Mouse (Mus musculus): ENCODE measurements at regions not wholly inside any gene's neighbourhood (a gene's known extent, or its start where the extent isn't known, plus 50 kb on each side); places are given as distances from the start of the nearest gene placed in this dataset.
A peak's percentile ranks its signal among the peaks of the same experiment; 100 is the strongest.

- no peak overlapping the region for H3K9ac ChIP-seq (ENCODE audit: low read length)
- ATAC-seq (ENCODE audit: low FRiP score) (no peak), DNase-seq (ENCODE audit: low spot score, missing footprints) (no peak)
- H3K27ac ChIP-seq (ENCODE audit: low read depth, low read length), result no peak overlapping the region
- no peak overlapping the region for H3K4me3 ChIP-seq (ENCODE audit: low read depth, low read length)
- no peaks in the 10 kb centered on the region for H3K36me3 ChIP-seq (ENCODE audit: control insufficient read depth, insufficient read depth, low read length)
- 53% methylated on average over 8 of the region's 8 CpGs for WGBS
- no peaks in the 10 kb centered on the region for H3K27me3 ChIP-seq (ENCODE audit: control insufficient read depth, insufficient read depth, low read length)
- no peak overlapping the region for H3K4me2 ChIP-seq
- peaks cover 10% of the 10 kb centered on the region for H3K4me1 ChIP-seq (ENCODE audit: control insufficient read depth, insufficient read depth, low read length)
- H3K9me3 ChIP-seq (ENCODE audit: control insufficient read depth, low read length), result no peaks in the 10 kb centered on the region
These were observed 189.4 kb downstream of the Tle3 start for GRCm38 (mm10) chr9:61561551-61561950.

- H3K9me3 ChIP-seq (ENCODE audit: control insufficient read depth, low read length), result no peaks in the 10 kb centered on the region
- no peaks in the 10 kb centered on the region for H3K36me3 ChIP-seq (ENCODE audit: control insufficient read depth, insufficient read depth, low read length)
- ATAC-seq (ENCODE audit: low FRiP score) (no peak), DNase-seq (ENCODE audit: low spot score, missing footprints) (no peak)
- peaks cover 10% of the 10 kb centered on the region for H3K4me1 ChIP-seq (ENCODE audit: control insufficient read depth, insufficient read depth, low read length)
- 84% methylated on average over 10 of the region's 10 CpGs for WGBS
- no peak overlapping the region for H3K9ac ChIP-seq (ENCODE audit: low read length)
- H3K27me3 ChIP-seq (ENCODE audit: control insufficient read depth, insufficient read depth, low read length), result no peaks in the 10 kb centered on the region
- no peak overlapping the region for H3K27ac ChIP-seq (ENCODE audit: low read depth, low read length)
- no peak overlapping the region for H3K4me3 ChIP-seq (ENCODE audit: low read depth, low read length)
- H3K4me2 ChIP-seq, result no peak overlapping the region
These were observed 186.5 kb downstream of the Tle3 start for GRCm38 (mm10) chr9:61558621-61559020.

GRCm38 (mm10) chr9:61557025-61557424 is 184.9 kb downstream of the Tle3 start:
- Histone ChIP-seq H3K27me3 (ENCODE audit: control insufficient read depth, insufficient read depth, low read length) (no peaks in the 10 kb centered on the region), H3K27ac (ENCODE audit: low read depth, low read length) (no peak overlapping the region), H3K9me3 (ENCODE audit: control insufficient read depth, low read length) (no peaks in the 10 kb centered on the region), H3K36me3 (ENCODE audit: control insufficient read depth, insufficient read depth, low read length) (no peaks in the 10 kb centered on the region), H3K4me3 (ENCODE audit: low read depth, low read length) (no peak overlapping the region), H3K9ac (ENCODE audit: low read length) (no peak overlapping the region), H3K4me2 (no peak overlapping the region), H3K4me1 (ENCODE audit: control insufficient read depth, insufficient read depth, low read length) (no peaks in the 10 kb centered on the region)
- no peak for ATAC-seq (ENCODE audit: low FRiP score)
- WGBS, result 92% methylated on average over 7 of the region's 7 CpGs
- DNase-seq (ENCODE audit: low spot score, missing footprints), result no peak

GRCm38 (mm10) chr9:61555173-61555572 is 183.0 kb downstream of the Tle3 start:
- no peaks in the 10 kb centered on the region for H3K27me3 ChIP-seq (ENCODE audit: control insufficient read depth, insufficient read depth, low read length)
- no peak overlapping the region for H3K9ac ChIP-seq (ENCODE audit: low read length)
- H3K4me3 ChIP-seq (ENCODE audit: low read depth, low read length), result no peak overlapping the region
- peaks cover 2% of the 10 kb centered on the region; the same call in 1 of the 2 replicates for H3K4me1 ChIP-seq (ENCODE audit: control insufficient read depth, insufficient read depth, low read length)
- H3K9me3 ChIP-seq (ENCODE audit: control insufficient read depth, low read length), result no peaks in the 10 kb centered on the region
- H3K36me3 ChIP-seq (ENCODE audit: control insufficient read depth, insufficient read depth, low read length), result no peaks in the 10 kb centered on the region
- ATAC-seq (ENCODE audit: low FRiP score), result no peak
- H3K27ac ChIP-seq (ENCODE audit: low read depth, low read length), result no peak overlapping the region
- H3K4me2 ChIP-seq, result no peak overlapping the region
- DNase-seq (ENCODE audit: low spot score, missing footprints), result no peak
- 92% methylated on average over 8 of the region's 8 CpGs for WGBS

- Histone ChIP-seq H3K9ac (ENCODE audit: low read length) (no peak overlapping the region), H3K4me1 (ENCODE audit: control insufficient read depth, insufficient read depth, low read length) (peaks cover 7% of the 10 kb centered on the region; the same call in 1 of the 2 replicates), H3K9me3 (ENCODE audit: control insufficient read depth, low read length) (no peaks in the 10 kb centered on the region), H3K27me3 (ENCODE audit: control insufficient read depth, insufficient read depth, low read length) (no peaks in the 10 kb centered on the region), H3K4me2 (no peak overlapping the region), H3K4me3 (ENCODE audit: low read depth, low read length) (no peak overlapping the region), H3K27ac (ENCODE audit: low read depth, low read length) (no peak overlapping the region), H3K36me3 (ENCODE audit: control insufficient read depth, insufficient read depth, low read length) (no peaks in the 10 kb centered on the region)
- WGBS, result 85% methylated on average over 7 of the region's 7 CpGs
- ATAC-seq (ENCODE audit: low FRiP score), result no peak
- no peak for DNase-seq (ENCODE audit: low spot score, missing footprints)
These were observed 182.4 kb downstream of the Tle3 start for GRCm38 (mm10) chr9:61554611-61555010.

- no peaks in the 10 kb centered on the region for H3K36me3 ChIP-seq (ENCODE audit: control insufficient read depth, insufficient read depth, low read length)
- H3K27ac ChIP-seq (ENCODE audit: low read depth, low read length), result no peak overlapping the region
- no peak overlapping the region for H3K9ac ChIP-seq (ENCODE audit: low read length)
- H3K4me2 ChIP-seq, result no peak overlapping the region
- no peak overlapping the region for H3K4me3 ChIP-seq (ENCODE audit: low read depth, low read length)
- WGBS, result 73% methylated on average over 5 of the region's 5 CpGs
- no peaks in the 10 kb centered on the region for H3K27me3 ChIP-seq (ENCODE audit: control insufficient read depth, insufficient read depth, low read length)
- H3K9me3 ChIP-seq (ENCODE audit: control insufficient read depth, low read length), result no peaks in the 10 kb centered on the region
- ATAC-seq (ENCODE audit: low FRiP score) (no peak), DNase-seq (ENCODE audit: low spot score, missing footprints) (no peak)
- H3K4me1 ChIP-seq (ENCODE audit: control insufficient read depth, insufficient read depth, low read length), result peaks cover 8% of the 10 kb centered on the region; the same call in 1 of the 2 replicates
These were observed 181.5 kb downstream of the Tle3 start for GRCm38 (mm10) chr9:61553626-61554025.

- WGBS, result 68% methylated on average over 9 of the region's 9 CpGs
- H3K4me3 ChIP-seq (ENCODE audit: low read depth, low read length), result no peak overlapping the region
- no peak overlapping the region for H3K4me2 ChIP-seq
- H3K9ac ChIP-seq (ENCODE audit: low read length), result no peak overlapping the region
- H3K27ac ChIP-seq (ENCODE audit: low read depth, low read length), result no peak overlapping the region
- H3K27me3 ChIP-seq (ENCODE audit: control insufficient read depth, insufficient read depth, low read length), result no peaks in the 10 kb centered on the region
- ATAC-seq (ENCODE audit: low FRiP score) (no peak), DNase-seq (ENCODE audit: low spot score, missing footprints) (no peak)
- peaks cover 8% of the 10 kb centered on the region; the same call in 1 of the 2 replicates for H3K4me1 ChIP-seq (ENCODE audit: control insufficient read depth, insufficient read depth, low read length)
- H3K36me3 ChIP-seq (ENCODE audit: control insufficient read depth, insufficient read depth, low read length), result no peaks in the 10 kb centered on the region
- no peaks in the 10 kb centered on the region for H3K9me3 ChIP-seq (ENCODE audit: control insufficient read depth, low read length)
These were observed 179.2 kb downstream of the Tle3 start for GRCm38 (mm10) chr9:61551361-61551760.

- ATAC-seq (ENCODE audit: low FRiP score), result peak; percentile 40; the same call in 1 of the 2 replicates
- H3K27me3 ChIP-seq (ENCODE audit: control insufficient read depth, insufficient read depth, low read length), result no peaks in the 10 kb centered on the region
- no peaks in the 10 kb centered on the region for H3K36me3 ChIP-seq (ENCODE audit: control insufficient read depth, insufficient read depth, low read length)
- 88% methylated on average over 3 of the region's 3 CpGs for WGBS
- H3K4me1 ChIP-seq (ENCODE audit: control insufficient read depth, insufficient read depth, low read length), result peaks cover 8% of the 10 kb centered on the region; the same call in 1 of the 2 replicates
- H3K4me3 ChIP-seq (ENCODE audit: low read depth, low read length), result no peak overlapping the region
- no peak overlapping the region for H3K4me2 ChIP-seq
- no peak overlapping the region for H3K9ac ChIP-seq (ENCODE audit: low read length)
- H3K27ac ChIP-seq (ENCODE audit: low read depth, low read length), result no peak overlapping the region
- DNase-seq (ENCODE audit: low spot score, missing footprints), result no peak
- no peaks in the 10 kb centered on the region for H3K9me3 ChIP-seq (ENCODE audit: control insufficient read depth, low read length)
These were observed 178.2 kb downstream of the Tle3 start for GRCm38 (mm10) chr9:61550326-61550725.

GRCm38 (mm10) chr9:61549692-61550241 is 177.6 kb downstream of the Tle3 start:
- no peak overlapping the region for H3K4me2 ChIP-seq
- H3K27ac ChIP-seq (ENCODE audit: low read depth, low read length), result no peak overlapping the region
- no peak overlapping the region for H3K4me3 ChIP-seq (ENCODE audit: low read depth, low read length)
- H3K9ac ChIP-seq (ENCODE audit: low read length), result no peak overlapping the region
- no peaks in the 10 kb centered on the region for H3K9me3 ChIP-seq (ENCODE audit: control insufficient read depth, low read length)
- H3K36me3 ChIP-seq (ENCODE audit: control insufficient read depth, insufficient read depth, low read length), result no peaks in the 10 kb centered on the region
- DNase-seq (ENCODE audit: low spot score, missing footprints), result no peak
- H3K27me3 ChIP-seq (ENCODE audit: control insufficient read depth, insufficient read depth, low read length), result no peaks in the 10 kb centered on the region
- WGBS, result 22% methylated on average over 5 of the region's 5 CpGs
- ATAC-seq (ENCODE audit: low FRiP score), result peak; percentile 77
- peaks cover 8% of the 10 kb centered on the region; the same call in 1 of the 2 replicates for H3K4me1 ChIP-seq (ENCODE audit: control insufficient read depth, insufficient read depth, low read length)
